Mouse (Mus musculus) forebrain, embryonic 11.5 days (tissue): ENCODE results near the gene Ipo4. TPM values are rescaled to one million over a fixed set of nuclear protein-coding genes. Genes with fewer than 3 reads are reported as not detected.
A peak's percentile ranks its signal among the peaks of the same experiment; 100 is the strongest.

ENCODE experiments used
- ATAC-seq: fragments of 200-750 bp; cut with Nextera tagmentation; replicated peaks from 2 replicates; pipeline ENCODE4 v1.8.0; 2017; ENCODE audit warnings: moderate TSS enrichment; ENCODE audit not compliant: low FRiP score
- DNase-seq: peaks from one replicate; pipeline ENCODE4 v3.0.0-alpha.2; 2017; ENCODE audit warnings: low spot score
- H3K27ac ChIP-seq: fragments of 300-500 bp; sonication (generic); 2 replicates; pipeline ENCODE4 v1.5.1; 2014; ENCODE audit warnings: low read depth, low read length
- H3K27me3 ChIP-seq: fragments of 300-500 bp; sonication (generic); 2 replicates; pipeline ENCODE4 v1.6.1; 2014; ENCODE audit warnings: mild to moderate bottlenecking, low read length, mixed read lengths; ENCODE audit not compliant: control insufficient read depth, insufficient read depth
- H3K36me3 ChIP-seq: fragments of 300-500 bp; sonication (generic); 2 replicates; pipeline ENCODE4 v1.6.1; 2014; ENCODE audit warnings: mild to moderate bottlenecking, low read length, moderate library complexity, mixed read lengths; ENCODE audit not compliant: control insufficient read depth, insufficient read depth
- H3K4me1 ChIP-seq: fragments of 300-500 bp; sonication (generic); replicated peaks from 2 replicates; pipeline ENCODE4 v1.6.1; 2014; ENCODE audit warnings: low read length, mixed read lengths; ENCODE audit not compliant: control insufficient read depth, insufficient read depth
- H3K4me2 ChIP-seq: fragments of 300-500 bp; sonication (generic); 2 replicates; pipeline ENCODE4 v1.6.1; 2014; ENCODE audit warnings: low read depth, mild to moderate bottlenecking, low read length, moderate library complexity, mixed read lengths; ENCODE audit not compliant: severe bottlenecking
- H3K4me3 ChIP-seq: fragments of 300-500 bp; sonication (generic); 2 replicates; pipeline ENCODE4 v1.5.1; 2014; ENCODE audit warnings: low read depth, low read length
- H3K9ac ChIP-seq: fragments of 300-500 bp; sonication (generic); 2 replicates; pipeline ENCODE4 v1.6.1; 2014; ENCODE audit warnings: low read length
- H3K9me3 ChIP-seq: fragments of 300-500 bp; sonication (generic); 2 replicates; pipeline ENCODE4 v1.6.1; 2016; ENCODE audit warnings: low read length, mixed read lengths; ENCODE audit not compliant: control insufficient read depth
- WGBS: fragments of 180-500 bp; shearing (Covaris S2); extraction: QIAGEN DNeasy Blood & Tissue Kit; methylation state at CpG from one replicate; pipeline ENCODE4 v1.1.7; 2014; 5-methylcytosine and 5-hydroxymethylcytosine counted together
- polyA plus RNA-seq: library from polyadenylated mRNA; unstranded; fragments of >200 nt; fragmentation: Nextera tagmentation; extraction: Ambion mirVana; gene quantifications from 2 replicates; pipeline ENCODE4 v1.2.1, GENCODE M21; 2014

Gene Ipo4
- polyA plus RNA-seq, 1 experiment from 2014 or later = 77.2 TPM

- Histone ChIP-seq H3K27ac (no peak overlapping the region), H3K9me3 (no peaks in the 10 kb centered on the region), H3K9ac (peak overlapping the region; percentile 44), H3K27me3 (no peaks in the 10 kb centered on the region), H3K4me3 (peak overlapping the region; percentile 17), H3K36me3 (peaks cover 3% of the 10 kb centered on the region; the same call in 1 of the 2 replicates), H3K4me2 (peak overlapping the region; percentile 32; the same call in 1 of the 2 replicates), H3K4me1 (no peaks in the 10 kb centered on the region; the same call in 1 of the 2 replicates)
- peak; percentile 82 for ATAC-seq
- peak; percentile 86 for DNase-seq
- WGBS = 17% methylated on average over 19 of the region's 19 CpGs
Measured at GRCm38 (mm10) chr14:55603633-55604576, 31.9 kb downstream of the Ipo4 start.

- Histone ChIP-seq H3K36me3 (peaks cover 3% of the 10 kb centered on the region; the same call in 1 of the 2 replicates), H3K9me3 (no peaks in the 10 kb centered on the region), H3K4me1 (no peaks in the 10 kb centered on the region; the same call in 1 of the 2 replicates), H3K27ac (no peak within 1 kb of the TSS), H3K9ac (peak within 1 kb of the TSS; percentile 44), H3K4me3 (peak within 1 kb of the TSS; percentile 17), H3K27me3 (no peaks in the 10 kb centered on the region), H3K4me2 (peak within 1 kb of the TSS; percentile 32; the same call in 1 of the 2 replicates)
- WGBS = 92% methylated on average over 7 of the region's 7 CpGs
- DNase-seq (no peak), ATAC-seq (no peak)
Measured at GRCm38 (mm10) chr14:55603271-55603632, 32.5 kb downstream of the Ipo4 start, which contains the start of gene Irf9. Irf9 (plus strand) TSS chr14:55603571.

- DNase-seq (no peak), ATAC-seq (no peak)
- Histone ChIP-seq H3K4me1 (no peaks in the 10 kb centered on the region; the same call in 1 of the 2 replicates), H3K4me2 (no peak overlapping the region), H3K36me3 (peaks cover 8% of the 10 kb centered on the region), H3K27me3 (no peaks in the 10 kb centered on the region), H3K9ac (no peak overlapping the region), H3K27ac (no peak overlapping the region), H3K4me3 (no peak overlapping the region), H3K9me3 (no peaks in the 10 kb centered on the region)
- 94% methylated on average over 21 of the region's 21 CpGs for WGBS
Measured at GRCm38 (mm10) chr14:55598521-55599390, 37.0 kb downstream of the Ipo4 start.

- 82% methylated on average over 13 of the region's 13 CpGs for WGBS
- H3K27ac ChIP-seq = no peak overlapping the region
- peaks cover 5% of the 10 kb centered on the region for H3K36me3 ChIP-seq
- H3K9me3 ChIP-seq = no peaks in the 10 kb centered on the region
- no peak overlapping the region for H3K4me2 ChIP-seq
- no peaks in the 10 kb centered on the region for H3K27me3 ChIP-seq
- H3K4me3 ChIP-seq = no peak overlapping the region
- DNase-seq (no peak), ATAC-seq (no peak)
- H3K9ac ChIP-seq = no peak overlapping the region
- H3K4me1 ChIP-seq = peaks cover 7% of the 10 kb centered on the region; the same call in 1 of the 2 replicates
Measured at GRCm38 (mm10) chr14:55596036-55596690, 39.6 kb downstream of the Ipo4 start.

DNA sequence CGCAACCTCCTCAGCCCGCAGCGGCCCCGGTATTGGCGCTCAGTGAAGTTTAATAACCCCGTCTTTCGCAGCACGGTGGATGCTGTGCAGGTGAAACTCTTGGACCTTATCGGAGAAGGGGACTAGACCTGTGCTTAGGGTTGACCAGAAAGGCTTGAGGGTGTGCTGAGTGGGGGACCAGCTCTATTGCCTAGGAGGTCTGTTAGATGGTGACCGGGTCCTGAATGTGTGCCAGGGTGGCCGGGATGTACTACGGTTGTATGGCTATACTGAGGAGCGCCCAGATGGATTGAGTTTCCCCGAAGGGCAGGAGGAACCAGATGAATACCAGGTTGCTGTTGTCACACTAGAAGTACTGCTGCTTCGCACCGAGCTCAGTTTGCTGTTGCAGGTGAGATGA is 43.5 kb downstream of the Ipo4 start:
- DNase-seq = no peak
- H3K27ac ChIP-seq = no peak overlapping the region
- H3K36me3 ChIP-seq = peaks cover 5% of the 10 kb centered on the region

DNA sequence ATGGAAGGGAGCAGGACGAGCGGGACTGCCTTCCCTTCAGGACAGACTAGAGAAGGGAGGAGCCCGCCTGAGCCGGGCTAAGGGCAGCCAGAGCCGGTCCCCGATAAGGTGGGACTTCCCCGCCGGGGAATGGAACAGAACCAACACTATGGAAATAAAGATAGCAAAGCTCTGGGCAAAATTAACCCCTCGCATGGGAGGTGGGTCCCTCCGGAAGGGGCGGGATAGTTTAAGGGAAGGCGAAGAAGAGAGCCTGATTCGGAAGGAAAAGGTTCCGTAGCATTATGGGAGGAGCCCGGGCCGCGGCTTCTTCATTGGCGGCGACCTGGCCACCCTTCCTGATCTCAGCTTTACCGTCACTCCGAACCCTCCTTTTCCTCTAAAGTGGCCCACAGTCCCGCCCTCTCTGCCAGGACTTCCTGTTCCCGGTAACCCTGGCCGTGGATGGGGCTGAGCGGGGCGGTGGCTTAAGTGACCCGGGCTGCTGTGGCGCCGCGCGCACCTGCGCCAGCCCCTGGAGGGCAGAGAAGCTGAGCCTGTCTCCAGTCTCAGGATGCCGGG is 44.3 kb downstream of the Ipo4 start, which contains the start of gene Rnf31:
Gene Rnf31 (plus strand): TSS at position 378 of the 561 bp plus-strand sequence.
- H3K27ac ChIP-seq = peak within 1 kb of the TSS; percentile 81
- peaks cover 5% of the 10 kb centered on the region for H3K36me3 ChIP-seq
- WGBS = 0% methylated on average over 33 of the region's 33 CpGs
- H3K9me3 ChIP-seq = no peaks in the 10 kb centered on the region
- H3K27me3 ChIP-seq = no peaks in the 10 kb centered on the region
- DNase-seq (peak; percentile 93), ATAC-seq (peak; percentile 90)
- H3K4me2 ChIP-seq = peak within 1 kb of the TSS; percentile 97
- peak within 1 kb of the TSS; percentile 82 for H3K9ac ChIP-seq
- H3K4me3 ChIP-seq = peak within 1 kb of the TSS; percentile 88
- H3K4me1 ChIP-seq = peaks cover 14% of the 10 kb centered on the region; the same call in 1 of the 2 replicates

More for the DNA sequence above, 43.5 kb downstream of the Ipo4 start:
- no peak for ATAC-seq
- H3K4me3 ChIP-seq = peak overlapping the region; percentile 88
- no peaks in the 10 kb centered on the region for H3K9me3 ChIP-seq
- H3K4me2 ChIP-seq = peak overlapping the region; percentile 97
- H3K9ac ChIP-seq = peak overlapping the region; percentile 82
- 5% methylated on average over 16 of the region's 16 CpGs for WGBS
- H3K27me3 ChIP-seq = no peaks in the 10 kb centered on the region
- H3K4me1 ChIP-seq = peaks cover 14% of the 10 kb centered on the region; the same call in 1 of the 2 replicates

DNA sequence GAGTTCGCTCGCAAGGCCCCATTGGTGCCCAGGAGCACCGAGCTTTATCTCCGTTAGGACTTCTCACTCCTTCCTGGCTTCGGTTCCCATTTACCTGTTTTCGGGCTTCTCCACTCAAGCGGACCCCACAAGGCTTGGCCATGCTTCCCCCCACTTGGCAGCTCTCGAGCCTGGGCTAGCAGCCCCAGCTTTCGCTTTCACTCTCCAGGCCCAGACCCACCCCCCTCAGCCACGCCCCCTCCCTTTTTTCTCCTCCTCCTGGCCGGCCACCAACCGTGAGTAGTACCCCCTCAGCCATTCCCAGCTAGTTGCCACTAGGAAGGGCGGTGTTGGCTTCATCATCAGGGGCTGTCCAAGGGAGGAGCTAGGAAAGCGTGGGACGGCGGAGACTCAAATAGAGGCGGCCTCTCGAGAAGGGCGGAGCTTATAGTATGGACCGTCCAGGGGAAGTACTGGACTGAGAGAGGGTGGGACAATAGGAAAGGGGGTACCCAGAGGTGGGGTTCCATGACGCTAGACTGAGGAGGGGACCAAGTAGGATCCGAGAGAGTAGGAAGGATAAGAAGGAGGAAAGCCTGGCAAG is 44.9 kb downstream of the Ipo4 start, which contains the start of gene Psme2:
Gene Psme2 (minus strand): TSS at position 366 of the 583 bp plus-strand sequence.
- peak within 1 kb of the TSS; percentile 88 for H3K4me3 ChIP-seq
- H3K9ac ChIP-seq = peak within 1 kb of the TSS; percentile 82
- peaks cover 14% of the 10 kb centered on the region; the same call in 1 of the 2 replicates for H3K4me1 ChIP-seq
- ATAC-seq = peak; percentile 96
- H3K9me3 ChIP-seq = no peaks in the 10 kb centered on the region
- peaks cover 1% of the 10 kb centered on the region for H3K36me3 ChIP-seq
- WGBS = under 1% methylated on average over 22 of the region's 22 CpGs
- H3K27me3 ChIP-seq = no peaks in the 10 kb centered on the region
- DNase-seq = peak; percentile 95
- peak within 1 kb of the TSS; percentile 97 for H3K4me2 ChIP-seq
- peak within 1 kb of the TSS; percentile 81 for H3K27ac ChIP-seq
